Mouse (Mus musculus): ENCODE results near the gene Pou4f2.

The Pou4f2 gene

DNA sequence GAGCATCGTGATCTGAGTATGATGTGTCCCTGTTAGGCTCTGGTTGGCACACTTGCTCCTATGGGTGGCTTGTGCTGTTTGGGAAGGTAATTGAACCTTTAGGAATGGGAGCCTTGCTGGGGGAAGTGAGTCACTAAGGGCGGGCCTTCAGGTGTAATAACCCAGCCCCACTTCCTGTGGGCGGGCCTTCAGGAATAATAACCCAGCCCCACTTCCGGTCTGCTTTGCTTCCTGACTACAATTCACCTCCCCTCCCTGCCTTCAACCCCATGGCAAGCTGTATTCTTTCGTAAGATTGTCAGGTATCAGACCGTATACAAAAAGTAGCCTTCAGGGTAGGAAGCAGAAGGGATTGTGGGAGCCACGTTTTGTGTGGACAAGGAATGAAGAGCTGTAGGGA lies 45.7 kb downstream of the Pou4f2 start:
- no peak for DNase-seq

Data from kidney, postnatal 36 days (tissue).